Mouse (Mus musculus): ENCODE measurements around the gene Ank3. TPM values are rescaled to one million over a fixed set of nuclear protein-coding genes. Genes with fewer than 3 reads are reported as not detected.

Ank3 gene
- total and polyA plus RNA-seq, 2 experiments from 2014 or later: 66.6 to 253 TPM

DNA sequence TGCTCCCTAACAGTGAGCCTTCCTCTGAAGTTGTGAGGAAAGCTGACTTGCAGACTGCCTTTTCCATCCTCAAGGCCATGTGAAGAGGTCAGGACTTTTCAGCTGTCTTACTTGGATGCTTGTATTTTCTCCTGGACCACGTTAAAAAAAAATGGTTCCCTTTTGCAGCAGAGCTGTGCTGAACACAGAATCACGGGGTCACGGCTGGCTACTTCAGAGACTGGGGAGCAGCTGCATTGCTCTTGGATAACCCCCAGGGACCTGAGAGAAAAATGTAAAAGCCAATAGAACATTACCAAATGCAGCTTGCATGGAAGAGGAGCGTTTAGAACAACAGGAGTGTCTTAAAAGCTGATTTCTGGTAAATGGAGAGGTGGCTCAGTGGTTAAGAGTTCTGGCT is 68.0 kb downstream of the Ank3 start:
- Histone ChIP-seq H3K9ac (replicated peaks; ENCODE audit: low read length, poor library complexity, severe bottlenecking) (no peak overlapping the region), H3K27me3 (ENCODE audit: insufficient read depth, low read length) (no peaks in the 10 kb centered on the region), H3K27ac (ENCODE audit: low read depth, low read length) (peak overlapping the region; percentile 92), H3K4me2 (ENCODE audit: low read depth, low read length, poor library complexity, severe bottlenecking) (no peak overlapping the region), H3K4me1 (ENCODE audit: insufficient read depth, low read length) (peaks cover 19% of the 10 kb centered on the region; the same call in 1 of the 2 replicates), H3K4me3 (ENCODE audit: low read depth, low read length) (no peak overlapping the region), H3K9me3 (ENCODE audit: low read length) (no peaks in the 10 kb centered on the region), H3K36me3 (ENCODE audit: insufficient read depth, low read length) (no peaks in the 10 kb centered on the region)
- 12% methylated on average over 4 of the region's 4 CpGs for WGBS
- ATAC-seq (ENCODE audit: low FRiP score): no peak
- peak; percentile 24 for DNase-seq (ENCODE audit: low spot score)
- TF ChIP-seq CTCF (IDR thresholded peaks at IDR 0.05): no peak

GRCm38 (mm10) chr10:69467182-69467581 is 68.6 kb downstream of the Ank3 start:
- H3K9ac ChIP-seq (replicated peaks; ENCODE audit: low read length, poor library complexity, severe bottlenecking): no peak overlapping the region
- H3K4me1 ChIP-seq (ENCODE audit: insufficient read depth, low read length): peaks cover 19% of the 10 kb centered on the region; the same call in 1 of the 2 replicates
- no peaks in the 10 kb centered on the region for H3K36me3 ChIP-seq (ENCODE audit: insufficient read depth, low read length)
- no peak for TF ChIP-seq CTCF (IDR thresholded peaks at IDR 0.05)
- H3K4me2 ChIP-seq (ENCODE audit: low read depth, low read length, poor library complexity, severe bottlenecking): no peak overlapping the region
- H3K9me3 ChIP-seq (ENCODE audit: low read length): no peaks in the 10 kb centered on the region
- no peak for ATAC-seq (ENCODE audit: low FRiP score)
- H3K4me3 ChIP-seq (ENCODE audit: low read depth, low read length): no peak overlapping the region
- H3K27me3 ChIP-seq (ENCODE audit: insufficient read depth, low read length): no peaks in the 10 kb centered on the region
- WGBS: 62% methylated on average over 2 of the region's 2 CpGs
- H3K27ac ChIP-seq (ENCODE audit: low read depth, low read length): no peak overlapping the region
- DNase-seq (ENCODE audit: low spot score): peak; percentile 45

GRCm38 (mm10) chr10:69471841-69472240 is 73.3 kb downstream of the Ank3 start:
- WGBS: 65% methylated on average over 4 of the region's 4 CpGs
- DNase-seq (ENCODE audit: low spot score) (no peak), ATAC-seq (ENCODE audit: low FRiP score) (no peak)
- TF ChIP-seq CTCF (IDR thresholded peaks at IDR 0.05): no peak
- 0 out of 2 replicates have a peak, but pooled peaks cover 4% of the 10 kb centered on the region for H3K4me1 ChIP-seq (ENCODE audit: insufficient read depth, low read length)
- no peak overlapping the region for H3K4me3 ChIP-seq (ENCODE audit: low read depth, low read length)
- no peak overlapping the region for H3K4me2 ChIP-seq (ENCODE audit: low read depth, low read length, poor library complexity, severe bottlenecking)
- no peaks in the 10 kb centered on the region for H3K27me3 ChIP-seq (ENCODE audit: insufficient read depth, low read length)
- no peak overlapping the region for H3K9ac ChIP-seq (replicated peaks; ENCODE audit: low read length, poor library complexity, severe bottlenecking)
- H3K36me3 ChIP-seq (ENCODE audit: insufficient read depth, low read length): no peaks in the 10 kb centered on the region
- H3K27ac ChIP-seq (ENCODE audit: low read depth, low read length): no peak overlapping the region
- H3K9me3 ChIP-seq (ENCODE audit: low read length): no peaks in the 10 kb centered on the region

DNA sequence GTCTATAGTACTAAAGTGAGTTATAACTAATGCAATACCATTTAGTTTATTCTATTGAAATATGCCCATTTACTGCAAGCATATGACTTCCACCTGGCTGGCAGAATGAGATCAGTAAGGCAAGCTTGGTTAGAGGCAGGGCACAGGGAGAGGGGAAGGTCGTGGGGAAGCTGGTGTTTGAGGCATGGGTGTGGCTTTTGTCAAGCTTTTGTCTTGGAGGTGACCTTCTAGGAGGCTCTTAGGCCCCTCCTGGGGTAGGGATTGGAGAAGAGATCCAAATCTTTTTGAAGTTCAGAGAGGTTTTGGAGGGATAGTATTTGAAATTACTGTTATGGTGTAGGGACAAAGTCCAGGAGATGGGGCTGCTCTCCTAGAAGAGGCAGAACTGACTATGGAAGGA is 78.3 kb downstream of the Ank3 start:
- no peak for TF ChIP-seq CTCF (IDR thresholded peaks at IDR 0.05)
- Histone ChIP-seq H3K9ac (replicated peaks; ENCODE audit: low read length, poor library complexity, severe bottlenecking) (no peak overlapping the region), H3K36me3 (ENCODE audit: insufficient read depth, low read length) (no peaks in the 10 kb centered on the region), H3K27ac (ENCODE audit: low read depth, low read length) (no peak overlapping the region), H3K4me3 (ENCODE audit: low read depth, low read length) (no peak overlapping the region), H3K9me3 (ENCODE audit: low read length) (no peaks in the 10 kb centered on the region), H3K4me2 (ENCODE audit: low read depth, low read length, poor library complexity, severe bottlenecking) (no peak overlapping the region), H3K4me1 (ENCODE audit: insufficient read depth, low read length) (no peaks in the 10 kb centered on the region), H3K27me3 (ENCODE audit: insufficient read depth, low read length) (no peaks in the 10 kb centered on the region)
- no peak for ATAC-seq (ENCODE audit: low FRiP score)
- 18% methylated on average over 1 of the region's 1 CpGs for whole genome bisulfite sequencing
- DNase-seq (ENCODE audit: low spot score): no peak

DNA sequence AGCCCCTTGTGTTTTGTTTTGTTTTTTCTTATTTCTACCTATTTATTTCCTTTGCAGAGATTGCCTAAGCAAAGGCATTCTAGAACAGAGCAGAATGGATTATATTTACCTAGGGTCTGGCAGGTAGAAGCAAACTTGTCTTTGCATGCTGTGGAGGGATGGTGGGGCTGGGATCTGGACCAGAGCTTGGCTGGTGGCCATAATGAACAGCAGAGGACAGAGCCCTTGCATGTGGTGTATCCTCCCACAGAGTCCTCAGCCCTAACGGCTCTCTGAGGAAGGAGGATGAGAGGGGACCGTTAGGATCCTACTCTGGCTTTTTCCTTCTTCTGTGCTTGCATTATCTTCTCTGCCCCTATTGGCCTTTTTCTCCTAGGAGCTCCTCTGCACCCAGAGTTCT is 79.1 kb downstream of the Ank3 start:
- no peaks in the 10 kb centered on the region for H3K36me3 ChIP-seq (ENCODE audit: insufficient read depth, low read length)
- H3K27me3 ChIP-seq (ENCODE audit: insufficient read depth, low read length): no peaks in the 10 kb centered on the region
- H3K9ac ChIP-seq (replicated peaks; ENCODE audit: low read length, poor library complexity, severe bottlenecking): no peak overlapping the region
- TF ChIP-seq CTCF (IDR thresholded peaks at IDR 0.05): no peak
- ATAC-seq (ENCODE audit: low FRiP score) (no peak), DNase-seq (ENCODE audit: low spot score) (no peak)
- no peaks in the 10 kb centered on the region for H3K9me3 ChIP-seq (ENCODE audit: low read length)
- 57% methylated on average over 2 of the region's 2 CpGs for WGBS
- H3K27ac ChIP-seq (ENCODE audit: low read depth, low read length): no peak overlapping the region
- H3K4me2 ChIP-seq (ENCODE audit: low read depth, low read length, poor library complexity, severe bottlenecking): no peak overlapping the region
- H3K4me1 ChIP-seq (ENCODE audit: insufficient read depth, low read length): no peaks in the 10 kb centered on the region
- no peak overlapping the region for H3K4me3 ChIP-seq (ENCODE audit: low read depth, low read length)

DNA sequence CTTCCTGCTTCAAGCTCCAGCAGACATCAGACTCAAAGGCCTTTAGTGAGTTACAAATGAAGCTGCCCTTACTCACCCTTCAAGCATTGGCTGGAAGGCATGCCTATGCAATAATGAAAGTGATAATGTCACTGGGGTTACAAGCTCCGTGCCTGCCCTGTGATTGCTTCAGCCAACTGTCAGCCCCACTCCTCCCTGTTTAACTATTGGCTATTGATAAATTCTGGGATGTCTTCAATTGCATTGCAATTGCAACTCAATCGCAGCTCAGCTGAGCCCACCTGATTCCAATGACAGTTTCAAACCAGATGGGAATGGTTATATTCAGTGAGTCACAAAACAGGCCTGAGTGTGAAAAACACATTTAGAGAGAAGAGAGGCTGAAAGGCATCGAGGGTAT is 80.3 kb downstream of the Ank3 start:
- H3K9me3 ChIP-seq (ENCODE audit: low read length): no peaks in the 10 kb centered on the region
- H3K4me2 ChIP-seq (ENCODE audit: low read depth, low read length, poor library complexity, severe bottlenecking): no peak overlapping the region
- no peak for DNase-seq (ENCODE audit: low spot score)
- ATAC-seq (ENCODE audit: low FRiP score): no peak
- H3K27me3 ChIP-seq (ENCODE audit: insufficient read depth, low read length): no peaks in the 10 kb centered on the region
- H3K4me3 ChIP-seq (ENCODE audit: low read depth, low read length): no peak overlapping the region
- no peaks in the 10 kb centered on the region for H3K36me3 ChIP-seq (ENCODE audit: insufficient read depth, low read length)
- no peak overlapping the region for H3K27ac ChIP-seq (ENCODE audit: low read depth, low read length)
- H3K4me1 ChIP-seq (ENCODE audit: insufficient read depth, low read length): no peaks in the 10 kb centered on the region
- no peak for TF ChIP-seq CTCF (IDR thresholded peaks at IDR 0.05)
- 58% methylated on average over 3 of the region's 3 CpGs for WGBS
- no peak overlapping the region for H3K9ac ChIP-seq (replicated peaks; ENCODE audit: low read length, poor library complexity, severe bottlenecking)
